Mouse (Mus musculus): ENCODE data around the gene Ano2.

Gene Ano2

DNA sequence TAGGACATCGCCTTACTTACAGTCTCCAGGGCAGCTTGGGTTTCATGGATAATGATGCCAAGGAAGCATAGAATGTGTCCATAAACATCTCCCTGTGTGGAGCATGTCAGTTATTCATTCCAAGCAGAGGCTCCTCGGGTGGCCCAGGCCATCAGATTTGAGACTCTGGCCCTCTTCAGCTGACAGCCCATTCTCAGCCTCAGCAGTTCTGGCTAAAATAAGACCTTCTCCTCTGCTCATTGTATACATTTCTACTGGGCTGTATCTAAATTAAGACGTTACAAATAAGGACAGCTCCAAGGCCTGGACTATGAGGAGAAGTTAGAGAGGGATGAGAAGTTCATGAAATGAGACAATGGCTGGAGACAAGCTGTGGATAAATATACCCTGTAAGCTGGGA, 204.1 kb downstream of the Ano2 start:
- no peak for DNase-seq (ENCODE audit: low read depth, low spot score)

DNA sequence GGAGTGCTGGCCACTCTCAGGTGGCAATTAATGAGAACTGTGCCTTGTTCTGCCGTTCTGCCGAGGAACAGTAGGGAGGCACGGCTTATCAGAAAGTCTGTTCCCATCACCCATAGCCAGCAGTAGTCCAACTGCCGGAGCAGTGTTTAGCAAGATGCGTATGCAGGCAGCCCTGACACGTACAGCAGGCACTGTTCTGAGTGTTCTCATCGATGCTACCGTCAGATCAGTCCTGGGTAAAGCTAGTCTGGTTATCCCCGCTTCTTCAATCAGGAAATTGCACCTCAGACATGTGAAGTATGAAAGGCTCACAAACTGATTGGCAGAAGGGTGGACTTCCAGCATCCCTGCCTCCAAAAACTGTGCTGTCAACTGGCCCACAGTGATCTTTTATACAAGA, 224.2 kb downstream of the Ano2 start:
- no peak for DNase-seq (ENCODE audit: low read depth, low spot score)

DNA sequence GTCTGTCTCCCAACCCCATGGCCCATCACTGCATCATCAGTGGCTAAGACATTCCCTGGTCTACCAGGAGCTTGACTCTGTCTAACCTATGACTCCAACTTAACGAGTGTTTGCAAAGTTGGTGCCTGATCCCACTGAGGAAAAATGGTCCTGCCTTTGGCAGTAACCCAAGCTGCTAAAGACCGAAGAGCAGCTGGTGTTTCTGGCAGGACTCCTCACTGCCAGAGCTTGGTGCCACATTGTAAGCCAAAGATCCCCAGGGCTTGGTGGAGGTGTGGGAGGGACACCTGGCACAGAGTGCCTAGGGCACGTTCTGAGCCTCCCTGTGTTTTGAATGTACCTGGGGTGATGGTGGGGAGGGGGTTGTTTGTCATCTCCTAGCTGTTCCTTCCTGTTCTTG, 232.5 kb downstream of the Ano2 start:
- no peak for DNase-seq (ENCODE audit: low read depth, low spot score)

DNA sequence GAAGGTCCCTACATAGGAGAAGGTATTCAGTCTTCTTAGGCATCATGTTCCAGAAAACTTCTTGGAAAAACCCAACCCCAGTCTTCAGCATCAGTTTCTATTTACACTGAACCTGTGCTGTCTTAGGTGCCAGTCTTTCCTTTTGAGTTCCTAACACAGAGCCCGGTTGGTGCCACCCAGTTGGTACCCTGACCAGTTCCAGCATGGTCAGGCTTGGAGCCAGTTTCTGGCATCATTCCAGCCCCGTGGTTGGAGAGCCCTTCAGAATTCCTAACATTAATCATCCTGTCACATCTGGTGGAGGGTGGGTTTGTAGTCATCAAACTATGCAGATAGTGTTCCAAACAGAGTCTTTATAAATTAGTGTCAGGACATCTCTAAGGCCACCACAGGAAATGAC, 234.8 kb downstream of the Ano2 start:
- DNase-seq (ENCODE audit: low read depth, low spot score) = no peak

DNA sequence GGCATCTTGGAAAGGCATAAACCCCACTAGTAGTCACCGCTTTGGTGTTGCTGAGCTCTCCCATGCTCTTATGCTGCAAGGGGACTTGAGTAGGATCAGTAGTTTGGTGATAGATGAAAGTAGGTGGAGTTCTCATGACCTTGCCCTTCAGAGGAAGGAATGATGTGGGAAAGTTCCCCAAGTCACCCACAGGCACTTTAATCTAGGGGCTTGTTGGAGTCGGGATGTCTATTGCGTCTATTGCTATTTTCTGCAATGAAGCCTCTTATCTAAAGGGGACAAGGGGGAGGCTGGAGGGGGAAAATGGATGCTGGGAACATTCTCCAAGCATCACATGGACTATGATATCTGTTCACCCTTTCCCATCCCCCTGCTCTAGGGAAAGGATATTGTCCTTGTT, 235.6 kb downstream of the Ano2 start:
- no peak for DNase-seq (ENCODE audit: low read depth, low spot score)

DNA sequence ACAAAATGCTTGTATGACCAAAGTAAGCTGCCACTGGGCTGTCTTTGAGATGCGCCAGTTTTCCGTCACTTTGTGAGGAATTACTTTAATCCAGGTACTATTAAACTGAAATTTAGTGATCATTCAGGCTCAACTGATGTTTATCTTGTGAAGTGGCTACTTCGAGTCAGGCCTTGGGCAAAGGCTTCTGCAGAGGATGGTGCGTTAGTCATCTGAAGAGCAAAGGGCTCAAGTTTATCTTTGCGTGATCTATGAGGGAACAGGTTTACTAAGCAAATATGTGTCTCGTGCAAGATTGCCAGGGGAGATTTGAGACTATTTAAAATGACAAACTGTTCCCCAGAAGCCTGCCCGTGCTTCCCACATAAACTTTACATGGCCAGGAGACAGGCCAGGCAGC, 241.7 kb downstream of the Ano2 start:
- DNase-seq (ENCODE audit: low read depth, low spot score) = no peak

DNA sequence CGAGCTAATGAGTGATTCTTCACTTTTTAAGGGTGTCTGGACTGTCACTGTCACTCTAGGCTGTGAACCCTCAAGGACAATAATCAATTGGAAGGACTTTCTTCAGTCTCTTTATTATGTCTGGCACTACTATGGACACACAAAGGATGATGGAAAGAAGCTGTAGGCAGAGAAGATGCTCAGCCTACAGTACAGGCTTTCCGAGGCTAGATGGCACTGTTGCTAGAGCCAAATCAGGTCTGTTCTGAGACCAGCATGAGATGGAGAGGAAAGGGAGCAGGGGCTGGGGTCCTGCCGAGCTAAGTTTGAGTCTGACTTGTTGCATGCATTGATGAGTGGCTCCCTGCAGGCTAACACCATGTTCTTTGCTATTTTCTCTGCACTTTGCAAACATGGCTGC, 264.7 kb downstream of the Ano2 start:
- peak; percentile 48 for DNase-seq (ENCODE audit: low read depth, low spot score)

DNA sequence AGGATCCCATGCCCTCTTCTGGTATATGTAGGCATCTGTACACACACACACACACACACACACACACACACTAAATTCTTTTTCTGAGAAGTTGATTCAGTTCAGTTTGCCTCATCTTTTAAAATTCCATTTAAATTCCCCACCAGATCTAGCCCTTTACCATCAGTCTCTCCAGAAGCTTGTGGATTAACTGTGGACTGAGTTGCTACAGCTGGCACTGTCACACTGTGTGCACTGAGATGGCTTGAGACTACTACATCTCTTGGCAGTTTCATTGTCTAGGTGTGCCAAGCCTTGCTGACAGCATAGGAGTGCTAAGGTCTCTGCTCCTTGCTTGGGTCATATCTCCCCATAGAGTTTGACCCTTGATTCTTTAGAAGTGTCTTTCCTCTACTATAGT, 283.3 kb downstream of the Ano2 start:
- DNase-seq (ENCODE audit: low read depth, low spot score) = no peak

DNA sequence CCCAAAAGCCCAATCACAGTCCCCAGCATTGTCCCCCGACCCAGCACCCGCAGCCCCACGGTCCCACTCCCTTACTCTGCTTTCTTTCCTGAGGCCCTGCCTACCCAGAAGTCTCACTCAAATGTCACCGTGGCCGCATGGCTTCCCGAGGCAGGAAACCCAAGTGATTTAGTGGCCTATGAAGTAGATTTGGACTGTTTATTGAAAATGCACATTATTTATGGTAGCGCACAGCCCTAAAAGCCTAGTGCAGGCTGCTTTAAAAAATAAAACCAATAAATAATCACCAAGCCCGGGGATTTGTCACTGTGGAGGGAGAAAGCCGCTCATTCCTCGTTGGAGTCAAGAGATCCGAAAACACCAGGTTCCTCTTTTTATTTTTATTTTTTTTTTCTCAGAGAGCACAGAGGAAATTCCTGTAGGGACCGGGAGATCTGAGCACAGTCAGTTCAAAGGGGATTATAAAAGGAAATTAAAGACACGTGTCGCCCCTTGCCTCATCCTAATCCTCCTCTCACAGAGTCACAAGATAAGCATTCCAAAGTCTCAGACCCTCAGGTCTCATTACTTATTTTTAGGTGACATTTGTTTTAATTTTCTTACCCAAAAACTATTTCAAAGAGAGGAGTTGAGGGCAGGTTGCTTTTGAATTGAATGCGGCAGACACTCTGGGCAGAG, 285.7 kb downstream of the Ano2 start:
- no peak for DNase-seq (ENCODE audit: low read depth, low spot score)

DNA sequence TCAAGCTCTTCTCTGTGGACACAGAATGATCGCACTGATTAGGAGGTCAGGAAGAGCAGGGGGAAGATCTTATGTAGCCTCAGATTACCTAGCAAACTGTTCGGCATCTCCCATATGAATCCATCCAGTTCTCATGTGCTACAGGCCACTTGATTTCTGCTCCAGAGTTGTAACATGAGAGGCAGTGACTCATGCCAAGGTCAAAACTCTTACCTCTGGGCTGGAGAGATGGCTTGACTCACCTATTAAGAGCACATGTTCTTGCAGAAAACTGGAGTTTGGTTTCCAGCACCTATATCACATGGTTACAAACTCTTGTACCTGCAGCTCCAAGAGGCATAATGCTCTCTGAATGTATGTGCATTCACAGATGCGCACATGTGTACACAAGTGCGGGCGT, 289.4 kb downstream of the Ano2 start:
- no peak for DNase-seq (ENCODE audit: low read depth, low spot score)

DNA sequence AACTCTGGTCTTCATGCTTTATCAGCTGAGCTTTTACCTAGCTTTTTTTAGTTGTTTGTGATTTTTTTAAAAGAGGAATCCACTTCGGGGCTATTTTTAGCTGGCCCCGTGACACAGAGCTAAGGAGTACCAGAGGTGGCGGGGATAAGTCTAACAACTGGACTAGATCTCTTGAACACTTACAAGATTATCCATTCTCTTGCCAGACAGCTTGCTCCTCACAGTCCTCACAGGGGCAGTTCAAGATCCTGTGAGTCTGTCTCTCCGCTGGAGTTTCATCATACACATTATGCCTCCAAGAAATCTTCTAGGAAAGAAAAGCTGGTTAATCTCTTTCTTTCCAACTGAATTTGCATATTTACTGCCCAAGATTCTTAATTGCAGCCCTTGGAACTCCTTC, 293.8 kb downstream of the Ano2 start:
- DNase-seq (ENCODE audit: low read depth, low spot score) = no peak

DNA sequence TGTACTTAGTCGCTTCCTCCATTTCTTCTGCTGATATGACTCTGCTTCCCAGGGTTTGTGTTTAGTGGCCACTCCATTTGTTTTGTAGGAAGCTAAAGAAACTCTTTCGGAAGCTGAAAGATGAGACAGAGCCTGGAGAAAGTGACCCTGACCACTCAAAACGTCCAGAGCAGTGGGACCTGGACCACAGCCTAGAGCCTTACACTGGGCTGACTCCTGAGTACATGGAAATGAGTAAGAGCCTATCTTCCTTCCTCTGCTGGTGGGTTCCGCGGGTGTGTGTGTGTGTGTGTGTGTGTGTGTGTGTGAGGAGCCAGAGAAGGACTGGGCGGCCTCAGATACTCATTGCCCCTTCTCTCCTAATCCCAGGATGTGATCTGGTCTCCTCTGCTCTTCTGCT, 302.5 kb downstream of the Ano2 start:
- no peak for DNase-seq (ENCODE audit: low read depth, low spot score)

DNA sequence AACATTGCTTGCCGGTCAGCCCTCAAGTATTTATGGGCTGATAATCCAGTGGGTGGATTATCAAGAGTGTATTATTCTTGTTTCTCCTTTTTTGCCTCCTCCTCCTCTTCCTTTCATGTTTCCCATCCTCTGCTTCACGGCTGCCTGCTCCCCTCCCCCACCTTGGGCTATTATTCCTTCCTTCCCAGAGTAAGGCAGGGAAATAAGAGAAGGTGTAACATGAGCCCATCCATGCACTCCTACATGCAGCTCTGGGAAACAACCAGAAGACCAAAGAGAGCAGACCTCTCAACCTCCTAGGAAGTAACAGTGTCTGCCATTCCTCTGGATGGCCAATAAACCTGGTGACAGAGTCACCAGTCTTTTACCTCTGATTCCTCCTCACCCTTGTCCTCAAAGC, 311.6 kb downstream of the Ano2 start:
- no peak for DNase-seq (ENCODE audit: low read depth, low spot score)

DNA sequence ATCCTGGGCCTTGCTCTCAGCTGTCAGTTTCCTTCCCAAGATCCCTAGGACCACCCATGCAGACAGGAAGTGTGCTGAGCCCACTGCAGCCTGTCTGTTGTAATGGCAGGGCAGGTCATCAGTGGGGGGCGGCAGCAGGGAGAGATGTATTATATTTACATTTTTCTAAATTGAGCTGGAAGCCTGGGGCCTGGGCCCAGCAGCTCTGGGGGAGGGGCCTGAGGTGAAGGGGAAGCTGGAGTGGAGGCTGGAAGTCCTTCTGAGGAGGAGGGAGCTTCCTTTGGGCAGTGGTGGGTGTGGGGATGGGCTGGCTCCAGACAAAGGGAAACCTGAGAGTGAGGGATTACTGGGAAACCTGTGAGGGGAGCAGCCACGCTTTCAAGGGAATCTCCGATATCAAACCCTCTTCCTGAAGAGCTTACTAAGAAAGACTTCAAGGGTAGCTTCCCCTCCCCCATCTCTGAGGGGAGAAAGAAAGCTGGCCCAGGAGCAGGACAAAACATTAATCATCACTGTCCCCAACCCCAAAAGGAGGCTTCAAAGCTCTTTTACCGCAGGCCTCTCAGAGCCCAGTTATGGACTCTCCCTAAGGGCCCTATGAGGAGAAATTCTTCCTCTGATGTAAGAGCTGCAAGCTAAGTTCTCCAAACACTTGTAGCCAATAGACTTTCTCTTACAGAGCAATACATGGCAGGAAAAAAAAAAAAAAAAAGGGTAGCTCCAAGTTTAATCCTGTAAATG, 313.0 kb downstream of the Ano2 start:
- peak; percentile 57 for DNase-seq (ENCODE audit: low read depth, low spot score)

DNA sequence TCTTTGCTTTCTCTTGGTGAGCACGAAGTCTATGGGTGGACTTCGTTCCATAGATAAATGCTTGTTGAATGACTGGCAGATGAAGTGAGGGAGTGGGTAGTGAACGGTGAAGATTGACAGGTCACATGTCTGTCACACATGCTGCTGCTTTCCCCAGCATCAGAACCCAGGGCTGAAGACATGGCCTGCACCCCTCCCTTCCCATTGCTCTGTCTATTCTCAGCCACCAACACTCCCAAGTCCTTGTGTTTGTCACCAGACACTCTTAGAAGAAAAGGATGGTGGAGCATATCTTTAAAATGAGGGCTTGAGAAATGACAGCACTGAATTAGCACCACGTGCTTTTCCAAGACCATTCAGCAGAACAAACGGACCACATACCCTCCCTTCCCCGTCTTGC, 316.4 kb downstream of the Ano2 start:
- no peak for DNase-seq (ENCODE audit: low read depth, low spot score)

DNA sequence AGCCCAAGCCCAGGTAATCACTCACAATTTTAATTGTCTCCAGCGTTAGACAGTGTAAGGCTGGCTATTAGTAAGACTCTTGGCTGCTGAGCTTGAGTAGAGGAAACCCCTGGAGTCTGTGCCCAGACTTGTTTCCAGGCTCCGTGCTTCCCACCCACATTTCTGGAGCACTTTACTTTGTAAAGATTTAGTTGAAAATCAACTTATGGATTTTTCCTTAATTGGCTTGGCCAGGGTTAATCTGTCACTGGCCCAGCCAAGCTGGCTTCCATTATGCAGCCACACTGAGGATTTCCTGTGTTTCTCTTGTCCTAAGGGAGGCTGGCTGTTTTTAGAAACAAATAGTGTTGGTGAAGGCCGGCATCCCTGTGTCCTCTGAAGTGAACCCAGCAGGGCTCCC, 318.9 kb downstream of the Ano2 start:
- no peak for DNase-seq (ENCODE audit: low read depth, low spot score)

DNA sequence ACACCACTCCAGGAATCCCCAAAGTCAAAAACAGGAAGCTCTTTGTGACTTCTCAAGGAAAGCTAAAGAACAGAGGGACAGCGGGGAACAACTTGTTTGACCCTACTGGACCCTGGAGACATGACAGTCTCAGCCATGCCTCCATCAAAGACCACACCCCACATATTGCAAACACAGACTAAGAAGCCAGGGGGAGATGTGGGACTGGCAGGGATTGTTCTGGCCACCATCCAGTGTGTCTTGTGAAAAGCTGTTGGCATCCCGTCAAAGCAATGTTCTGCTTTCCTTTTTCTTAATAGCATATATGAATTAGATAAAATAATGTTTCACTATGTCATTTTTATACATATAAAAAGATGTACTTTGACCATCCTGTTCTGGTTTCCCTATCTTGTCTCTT, 326.8 kb downstream of the Ano2 start:
- no peak for DNase-seq (ENCODE audit: low read depth, low spot score)

DNA sequence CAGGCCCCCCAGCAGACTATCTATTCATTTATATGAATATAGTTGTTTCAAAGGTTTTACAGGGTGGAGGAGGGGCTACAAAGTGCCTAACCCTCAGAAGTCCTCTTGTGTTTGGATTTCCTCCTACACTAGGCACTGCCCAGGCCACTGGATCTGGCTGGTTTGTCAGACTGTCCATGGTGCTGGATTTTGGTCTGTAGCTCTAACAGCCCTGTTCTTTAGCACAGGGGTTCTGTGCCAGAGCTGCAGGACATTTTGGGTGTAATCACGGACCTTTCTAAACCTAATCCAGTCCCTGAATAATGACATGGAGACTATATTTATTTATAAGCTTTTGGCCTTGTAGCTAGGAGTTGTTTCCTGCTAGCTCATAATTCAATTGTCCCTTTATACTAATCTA, 328.2 kb downstream of the Ano2 start:
- no peak for DNase-seq (ENCODE audit: low read depth, low spot score)

DNA sequence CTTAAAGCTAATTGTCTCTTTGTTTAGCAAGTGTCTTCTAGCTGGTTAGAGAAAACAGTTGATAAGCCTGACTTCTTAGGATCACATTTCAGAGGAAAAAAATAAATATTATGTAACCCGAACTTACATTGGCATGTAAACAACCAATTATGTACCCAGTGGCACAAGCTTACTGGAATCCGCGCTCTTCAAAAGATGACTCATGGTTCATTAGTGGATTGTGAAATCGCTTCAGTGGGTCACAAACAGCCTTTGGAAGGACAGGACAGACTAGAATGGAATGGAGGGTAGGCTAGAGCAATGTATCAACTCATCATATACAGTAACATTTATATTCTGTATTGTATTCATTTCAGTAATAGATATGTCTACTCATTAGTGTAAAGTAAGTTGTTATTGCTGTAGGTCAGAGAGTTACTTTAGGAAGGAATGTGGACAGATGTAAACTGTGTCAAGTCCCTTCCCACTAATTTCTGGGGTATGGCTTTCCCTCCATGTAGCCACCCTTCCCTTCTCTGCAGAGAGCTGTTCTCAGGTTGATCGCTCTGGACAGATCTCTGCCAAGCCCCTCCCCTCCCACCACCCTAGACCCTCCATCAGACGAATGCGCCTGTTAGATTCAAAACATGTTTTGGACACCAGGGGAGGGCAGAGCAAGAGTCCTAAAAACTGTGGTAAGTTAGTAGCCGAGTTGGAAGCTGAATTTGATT, 343.6 kb downstream of the Ano2 start:
- no peak for DNase-seq (ENCODE audit: low read depth, low spot score)

DNA sequence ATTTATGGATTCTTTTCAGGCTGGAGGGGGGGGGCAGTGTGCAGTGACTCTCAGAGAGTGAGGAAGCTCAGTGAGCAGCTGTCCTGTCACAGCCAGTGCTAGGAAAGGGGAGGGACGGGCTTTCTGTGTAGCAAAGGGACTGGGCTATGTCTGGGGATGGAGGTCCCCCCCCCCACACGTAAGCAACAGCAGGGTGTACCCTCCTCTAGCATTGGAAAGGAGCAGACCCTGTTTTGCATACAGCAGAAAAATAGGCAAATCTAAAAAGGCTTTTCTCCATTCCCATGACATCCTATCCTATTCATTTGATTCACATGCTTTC, 344.1 kb downstream of the Ano2 start:
- DNase-seq (ENCODE audit: low read depth, low spot score) = no peak

DNA sequence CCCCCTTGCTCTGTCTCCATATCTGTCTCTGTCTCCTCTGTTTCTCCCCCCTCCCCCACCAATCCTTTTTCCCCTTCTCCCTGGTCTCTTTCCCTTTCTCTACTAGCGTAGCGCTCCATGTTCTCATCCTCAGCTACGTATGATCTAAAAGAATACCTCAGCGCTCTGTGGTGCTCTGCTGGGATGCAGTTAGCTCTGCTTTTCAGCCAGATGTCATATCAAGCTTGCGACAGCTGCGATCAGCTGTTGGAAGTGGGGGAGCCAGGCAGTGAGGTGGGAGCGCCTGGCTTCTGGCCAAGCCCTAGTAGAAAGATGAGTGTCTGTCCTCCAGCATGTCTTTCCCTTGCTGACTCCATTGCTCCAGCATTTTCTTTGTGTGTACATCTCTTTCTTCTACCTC, 344.5 kb downstream of the Ano2 start:
- no peak for DNase-seq (ENCODE audit: low read depth, low spot score)

DNA sequence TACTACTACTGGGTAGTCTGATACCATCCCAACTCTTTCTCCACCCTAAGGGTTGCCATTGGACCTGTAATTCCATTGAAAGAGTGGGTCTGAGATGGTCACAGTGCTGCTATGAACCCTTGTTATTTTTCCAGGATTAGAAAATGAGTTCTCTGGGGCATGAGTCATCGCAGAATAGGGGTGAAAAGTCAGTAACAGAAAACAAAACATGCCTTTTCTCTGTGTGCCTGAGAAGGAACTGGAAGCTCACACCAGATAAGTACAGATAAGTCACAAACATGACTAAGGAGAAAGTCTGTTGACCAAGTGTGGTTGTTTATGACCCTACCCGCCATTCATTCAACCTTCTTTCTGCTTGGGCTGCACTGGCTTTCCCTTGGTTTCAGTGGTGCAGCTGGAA, 345.4 kb downstream of the Ano2 start:
- DNase-seq (ENCODE audit: low read depth, low spot score) = no peak

DNA sequence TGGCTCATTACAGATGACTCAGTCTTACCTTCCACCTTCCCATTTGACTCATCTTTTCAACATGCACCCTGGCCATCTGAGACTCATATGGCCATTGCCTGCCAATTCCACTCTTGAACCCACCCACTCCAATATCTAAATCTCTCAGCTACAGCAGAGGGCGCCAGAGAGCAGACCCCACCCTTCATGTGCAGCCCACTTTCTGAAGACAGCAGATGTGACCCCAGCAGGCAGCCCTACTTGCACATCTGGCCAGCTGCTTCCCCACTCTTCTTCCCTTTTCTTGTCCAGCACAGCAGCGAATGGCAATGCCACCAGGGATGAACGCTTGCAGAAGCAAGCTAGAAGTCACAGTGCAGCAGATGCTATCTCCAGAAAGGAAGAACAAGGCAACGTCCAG, 355.7 kb downstream of the Ano2 start:
- peak; percentile 32 for DNase-seq (ENCODE audit: low read depth, low spot score)
